Mouse (Mus musculus) limb, embryonic 12.5 days (tissue): ENCODE measurements around the gene AI464131. TPM values are rescaled to one million over a fixed set of nuclear protein-coding genes. Genes with fewer than 3 reads are reported as not detected.
"Not testable (repeated sequence)": the region's sequence is repeated elsewhere in the genome, so short reads cannot be mapped to it uniquely, and the experiment has no call there.

Experiments
- ATAC-seq: fragments of 200-750 bp; cut with Nextera tagmentation; 2 replicates; pipeline ENCODE4 v1.8.0; 2017; ENCODE audit warnings: low read depth, moderate TSS enrichment; ENCODE audit not compliant: insufficient number of reproducible peaks, insufficient read depth, low FRiP score, low TSS enrichment
- H3K27ac ChIP-seq: fragments of 300-500 bp; sonication (generic); 2 replicates; pipeline ENCODE4 v1.5.1; 2016; ENCODE audit warnings: mild to moderate bottlenecking, moderate library complexity
- H3K27me3 ChIP-seq: fragments of 300-500 bp; sonication (generic); 2 replicates; pipeline ENCODE4 v1.6.1; 2016; ENCODE audit warnings: mild to moderate bottlenecking, moderate library complexity
- H3K36me3 ChIP-seq: fragments of 300-500 bp; sonication (generic); 2 replicates; pipeline ENCODE4 v1.6.1; 2016; ENCODE audit warnings: mild to moderate bottlenecking, moderate library complexity
- H3K4me1 ChIP-seq: fragments of 300-500 bp; sonication (generic); replicated peaks from 2 replicates; pipeline ENCODE4 v1.6.1; 2016
- H3K4me2 ChIP-seq: fragments of 300-500 bp; sonication (generic); 2 replicates; pipeline ENCODE4 v1.6.1; 2016; ENCODE audit warnings: mild to moderate bottlenecking, moderate library complexity
- H3K4me3 ChIP-seq: fragments of 300-500 bp; sonication (generic); replicated peaks from 2 replicates; pipeline ENCODE4 v1.5.1; 2016; ENCODE audit warnings: mild to moderate bottlenecking
- H3K9ac ChIP-seq: fragments of 300-500 bp; sonication (generic); replicated peaks from 2 replicates; pipeline ENCODE4 v1.6.1; 2016; ENCODE audit warnings: mild to moderate bottlenecking, moderate library complexity
- H3K9me3 ChIP-seq: fragments of 300-500 bp; sonication (generic); 2 replicates; pipeline ENCODE4 v1.6.1; 2016; ENCODE audit warnings: mild to moderate bottlenecking, moderate library complexity
- WGBS: fragments of 180-500 bp; shearing (Covaris S2); methylation state at CpG from one replicate; pipeline ENCODE4 v1.1.7; 2016; 5-methylcytosine and 5-hydroxymethylcytosine counted together
- polyA plus RNA-seq: library from polyadenylated mRNA; unstranded; fragments of >200 nt; fragmentation: Nextera tagmentation; extraction: Ambion mirVana; gene quantifications from 2 replicates; pipeline ENCODE4 v1.2.1, GENCODE M21; 2016

AI464131 gene
- polyA plus RNA-seq, 1 experiment from 2014 or later: 2.3 TPM

GRCm38 (mm10) chr4:41470051-41470683, 32.7 kb downstream of the AI464131 start:
- Histone ChIP-seq H3K36me3 (no peaks in the 10 kb centered on the region), H3K4me2 (no peak overlapping the region), H3K9ac (no peak overlapping the region), H3K4me3 (no peak overlapping the region), H3K9me3 (no peaks in the 10 kb centered on the region), H3K27me3 (no peaks in the 10 kb centered on the region), H3K4me1 (peaks cover 23% of the 10 kb centered on the region), H3K27ac (no peak overlapping the region)
- 50% methylated on average over 7 of the region's 7 CpGs for WGBS
- no peak for ATAC-seq

GRCm38 (mm10) chr4:41469199-41469598, 33.7 kb downstream of the AI464131 start:
- Histone ChIP-seq H3K9ac (no peak overlapping the region), H3K27ac (peak overlapping the region; percentile 36; the same call in 1 of the 2 replicates), H3K36me3 (no peaks in the 10 kb centered on the region), H3K9me3 (no peaks in the 10 kb centered on the region), H3K4me1 (peaks cover 23% of the 10 kb centered on the region), H3K4me3 (no peak overlapping the region), H3K27me3 (no peaks in the 10 kb centered on the region), H3K4me2 (0 out of 2 replicates have a peak overlapping the region, but pooled peaks have one; percentile 10)
- no peak for ATAC-seq
- 23% methylated on average over 10 of the region's 10 CpGs for WGBS

GRCm38 (mm10) chr4:41468396-41469080, 34.3 kb downstream of the AI464131 start:
- Histone ChIP-seq H3K27me3 (no peaks in the 10 kb centered on the region), H3K4me2 (0 out of 2 replicates have a peak overlapping the region, but pooled peaks have one; percentile 10), H3K4me3 (no peak overlapping the region), H3K27ac (peak overlapping the region; percentile 36; the same call in 1 of the 2 replicates), H3K4me1 (peaks cover 28% of the 10 kb centered on the region), H3K36me3 (no peaks in the 10 kb centered on the region), H3K9ac (no peak overlapping the region), H3K9me3 (no peaks in the 10 kb centered on the region)
- ATAC-seq: no peak
- WGBS: 54% methylated on average over 17 of the region's 17 CpGs

GRCm38 (mm10) chr4:41465287-41465665, 37.6 kb downstream of the AI464131 start:
- peak overlapping the region; percentile 58 for H3K4me2 ChIP-seq
- H3K27me3 ChIP-seq: no peaks in the 10 kb centered on the region
- H3K36me3 ChIP-seq: no peaks in the 10 kb centered on the region
- 3% methylated on average over 17 of the region's 17 CpGs for WGBS
- no peaks in the 10 kb centered on the region for H3K9me3 ChIP-seq
- H3K9ac ChIP-seq: peak overlapping the region; percentile 67
- H3K4me1 ChIP-seq: peaks cover 21% of the 10 kb centered on the region
- ATAC-seq: no peak
- H3K27ac ChIP-seq: peak overlapping the region; percentile 20; the same call in 1 of the 2 replicates
- peak overlapping the region; percentile 64 for H3K4me3 ChIP-seq

GRCm38 (mm10) chr4:41464345-41465286, 38.3 kb downstream of the AI464131 start, which contains the start of the genes Kif24 and Nudt2:
Gene Kif24, minus strand, starts transcription at chr4:41464887.
Gene Nudt2, plus strand, starts transcription at chr4:41465151.
- Histone ChIP-seq H3K9ac (peak within 1 kb of the TSS; percentile 69), H3K9me3 (no peaks in the 10 kb centered on the region)

GRCm38 (mm10) chr4:41463051-41463738, 39.7 kb downstream of the AI464131 start:
- H3K27ac ChIP-seq, ATAC-seq, H3K27me3 ChIP-seq, H3K9me3 ChIP-seq, H3K4me1 ChIP-seq, H3K9ac ChIP-seq, H3K36me3 ChIP-seq: not testable (repeated sequence)
- peak overlapping the region; percentile 64; the same call in 1 of the 2 replicates for H3K4me3 ChIP-seq
- 85% methylated on average over 3 of the region's 3 CpGs for WGBS
- H3K4me2 ChIP-seq: peak overlapping the region; percentile 63

More at GRCm38 (mm10) chr4:41464345-41465286, 38.3 kb downstream of the AI464131 start, which contains the start of the genes Kif24 and Nudt2:
- H3K27me3 ChIP-seq: no peaks in the 10 kb centered on the region
- H3K4me1 ChIP-seq: peaks cover 15% of the 10 kb centered on the region
- under 1% methylated on average over 70 of the region's 70 CpGs for WGBS
- H3K4me3 ChIP-seq: peak within 1 kb of the TSS; percentile 64
- H3K36me3 ChIP-seq: no peaks in the 10 kb centered on the region
- H3K27ac ChIP-seq: peak within 1 kb of the TSS; percentile 30
- peak within 1 kb of the TSS; percentile 63 for H3K4me2 ChIP-seq
- ATAC-seq: peak; percentile 99

- H3K4me3 ChIP-seq: no peak overlapping the region
- H3K27ac ChIP-seq: no peak overlapping the region
- no peak overlapping the region for H3K4me2 ChIP-seq
- WGBS: 89% methylated on average over 1 of the region's 1 CpGs
- H3K27me3 ChIP-seq: no peaks in the 10 kb centered on the region
- no peaks in the 10 kb centered on the region for H3K36me3 ChIP-seq
- H3K4me1 ChIP-seq: peaks cover 8% of the 10 kb centered on the region
- no peaks in the 10 kb centered on the region for H3K9me3 ChIP-seq
- H3K9ac ChIP-seq: no peak overlapping the region
- ATAC-seq: no peak
Observed at GRCm38 (mm10) chr4:41460690-41461089, 42.2 kb downstream of the AI464131 start.

- Histone ChIP-seq H3K27ac (no peak overlapping the region), H3K36me3 (peaks cover 12% of the 10 kb centered on the region), H3K27me3 (no peaks in the 10 kb centered on the region), H3K9me3 (no peaks in the 10 kb centered on the region), H3K4me3 (no peak overlapping the region), H3K4me2 (no peak overlapping the region), H3K4me1 (no peaks in the 10 kb centered on the region), H3K9ac (no peak overlapping the region)
- WGBS: 93% methylated on average over 3 of the region's 3 CpGs
- no peak for ATAC-seq
Observed at GRCm38 (mm10) chr4:41447595-41447994, 55.3 kb downstream of the AI464131 start.
